Mouse (Mus musculus) ovary, adult 2 months (tissue): ENCODE data around the gene Zfp87. TPM values are rescaled to one million over a fixed set of nuclear protein-coding genes. Genes with fewer than 3 reads are reported as not detected.

ENCODE experiments used
- polyA plus RNA-seq: library from polyadenylated mRNA; depleted of rRNA; stranded (reverse); fragments of >200 nt; gene quantifications from 2 replicates; pipeline ENCODE4 v1.2.3, GENCODE M21; 2012; rRNA removed

Zfp87 gene
- polyA plus RNA-seq = 12.3 and 25.6 TPM in 2 replicates

GRCm38 (mm10) chr13:67525753-67526410 lies at the start of gene Zfp87, which contains the start of gene Gm26965:
Gene Zfp87 (minus strand): TSS chr13:67526177.
Gene Gm26965 (minus strand): TSS chr13:67526151.

GRCm38 (mm10) chr13:67553730-67554129 lies 27.8 kb upstream of the Zfp87 start, which contains the start of gene Zfp748:
Gene Zfp748 (minus strand): TSS chr13:67553830.

GRCm38 (mm10) chr13:67500084-67500719 lies 25.8 kb downstream of the Zfp87 start, which contains the start of gene Zfp58:
Gene Zfp58 (minus strand): TSS chr13:67500555.

GRCm38 (mm10) chr13:67483625-67484423 lies 42.2 kb downstream of the Zfp87 start, which contains the start of gene Zfp874b:
Gene Zfp874b (minus strand): TSS chr13:67484258.

Other genes with a start within 250 kb of the Zfp87 start
- 0.37 and 0.39 TPM in 2 replicates for gene Zfp458, start 247.7 kb downstream of the Zfp87 start, polyA plus RNA-seq
- 1.1 and 1.5 TPM in 2 replicates for gene Zfp457, start 219.7 kb downstream of the Zfp87 start, polyA plus RNA-seq
- 0.23 and 0.29 TPM in 2 replicates for gene Zfp595, start 193.6 kb downstream of the Zfp87 start, polyA plus RNA-seq
- not detected in 2 replicates for gene Gm28044, start 165.6 kb downstream of the Zfp87 start, polyA plus RNA-seq
- 0.10 and 0.12 TPM in 2 replicates for gene Zfp953, start 165.6 kb downstream of the Zfp87 start, polyA plus RNA-seq
- not detected in 2 replicates for gene Gm28041, start 150.4 kb downstream of the Zfp87 start, polyA plus RNA-seq
- gene Zfp456, start 150.4 kb downstream of the Zfp87 start, polyA plus RNA-seq = 0.05 and 0.34 TPM in 2 replicates
- gene Zfp429, start 126.4 kb downstream of the Zfp87 start, polyA plus RNA-seq = 0.67 and 0.81 TPM in 2 replicates
- gene Zfp459, start 104.8 kb downstream of the Zfp87 start, polyA plus RNA-seq = 0.20 and 0.44 TPM in 2 replicates
- gene Zfp874a, start 74.6 kb downstream of the Zfp87 start, polyA plus RNA-seq = 0.49 and 0.68 TPM in 2 replicates
- gene Zfp874b, start 41.9 kb downstream of the Zfp87 start, polyA plus RNA-seq = 2.3 and 2.8 TPM in 2 replicates
- gene Zfp58, start 25.6 kb downstream of the Zfp87 start, polyA plus RNA-seq = 0.70 and 0.79 TPM in 2 replicates
- not detected in 2 replicates for gene Gm26965, start within 50 bp of the Zfp87 start, polyA plus RNA-seq
- 3.1 and 4.7 TPM in 2 replicates for gene Zfp748, start 27.7 kb upstream of the Zfp87 start, polyA plus RNA-seq
- 0.05 and 0.14 TPM in 2 replicates for gene Zfp729b, start 83.5 kb upstream of the Zfp87 start, polyA plus RNA-seq
- not detected in 2 replicates for gene Gm49345, start 111.6 kb upstream of the Zfp87 start, polyA plus RNA-seq
- gene Zfp729a, start 111.6 kb upstream of the Zfp87 start, polyA plus RNA-seq = 0.46 and 1.1 TPM in 2 replicates
- 2.9 and 3.4 TPM in 2 replicates for gene Zfp738, start 160.9 kb upstream of the Zfp87 start, polyA plus RNA-seq
- 0.31 and 0.92 TPM in 2 replicates for gene Zfp65, start 203.0 kb upstream of the Zfp87 start, polyA plus RNA-seq
- gene Zfp85, start 229.1 kb upstream of the Zfp87 start, polyA plus RNA-seq = 0.07 and 0.14 TPM in 2 replicates